Mouse (Mus musculus) A20 (cell line): ENCODE measurements at regions not wholly inside any gene's neighbourhood (a gene's known extent, or its start where the extent isn't known, plus 50 kb on each side); places are given as distances from the start of the nearest gene placed in this dataset.

Experiments
- DNase-seq: peaks from one replicate; pipeline ENCODE4 v3.0.0-alpha.2; 2011; ENCODE audit warnings: low read depth, low spot score

DNA sequence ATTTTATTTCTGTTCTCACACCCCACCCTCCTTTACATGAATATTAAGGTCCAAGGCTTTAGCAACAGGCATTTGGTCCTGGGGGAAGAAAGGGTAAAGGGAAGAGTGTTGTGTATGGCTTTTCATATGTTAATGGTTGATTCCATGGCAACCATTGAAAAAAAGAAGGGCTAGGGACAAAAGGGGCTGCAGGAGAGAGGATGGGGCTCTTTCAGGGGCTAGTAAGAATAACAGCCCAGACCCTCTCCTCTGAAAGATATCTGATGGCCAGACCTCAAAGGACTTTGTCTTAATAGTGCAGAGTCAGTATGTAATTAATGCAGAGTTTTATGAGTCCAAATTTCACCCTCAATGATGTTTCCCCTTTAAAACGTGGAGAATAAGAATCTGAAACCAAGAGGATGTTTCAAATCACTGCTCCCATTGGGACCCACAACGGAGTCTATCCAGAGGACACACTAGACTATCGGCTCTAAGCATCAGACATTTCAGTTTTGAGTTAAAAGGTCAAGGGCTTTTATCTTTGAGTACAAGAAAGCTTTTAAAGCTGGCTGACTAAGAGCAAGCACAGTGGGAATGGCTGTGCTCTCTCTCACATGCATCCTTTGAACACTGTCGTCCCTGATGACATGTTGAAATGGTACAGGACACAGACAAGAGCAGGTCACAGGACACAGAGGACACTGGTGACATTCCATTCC, 239.4 kb upstream of the Marcks start:
- no peak for DNase-seq

- DNase-seq: no peak
These were observed 238.7 kb upstream of the Marcks start for GRCm38 (mm10) chr10:37377258-37378001.

DNA sequence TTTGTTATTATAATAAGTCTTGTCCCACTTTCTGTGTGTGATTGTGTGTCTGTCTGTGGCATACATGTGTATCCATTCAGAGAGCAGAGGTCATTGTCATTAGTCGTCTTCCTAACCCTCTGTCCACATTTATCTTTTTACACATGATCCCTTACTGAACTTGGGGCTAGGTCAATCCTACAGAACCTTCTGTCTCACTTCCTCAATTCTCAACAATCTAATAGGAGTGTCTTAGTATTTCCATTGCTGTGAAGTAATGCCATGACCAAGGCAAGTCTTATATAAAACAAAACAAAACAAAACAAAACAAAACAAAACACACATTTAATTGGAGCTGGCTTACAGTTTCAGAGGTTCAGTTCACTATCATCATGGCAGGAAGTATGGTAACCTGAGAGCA, 237.5 kb upstream of the Marcks start:
- DNase-seq: no peak

DNA sequence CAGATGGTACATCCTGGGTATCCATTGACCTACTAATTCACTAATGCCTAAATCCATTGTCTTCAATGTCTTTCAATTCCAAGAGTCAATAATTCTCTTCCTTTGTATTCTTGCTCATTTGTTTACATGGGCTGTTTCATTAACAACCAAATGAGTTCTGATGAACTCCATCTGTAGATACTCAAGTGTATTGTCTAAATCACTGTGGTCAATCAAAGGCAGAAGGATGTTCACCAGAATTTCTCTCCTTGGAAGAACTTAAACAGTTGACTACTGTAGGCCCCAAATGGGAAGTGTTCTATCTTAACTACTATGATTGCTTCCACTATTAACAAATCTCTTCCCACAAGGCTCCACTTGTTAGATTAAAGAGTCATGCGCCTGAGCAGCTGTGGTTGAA, 236.9 kb upstream of the Marcks start:
- DNase-seq: no peak

DNA sequence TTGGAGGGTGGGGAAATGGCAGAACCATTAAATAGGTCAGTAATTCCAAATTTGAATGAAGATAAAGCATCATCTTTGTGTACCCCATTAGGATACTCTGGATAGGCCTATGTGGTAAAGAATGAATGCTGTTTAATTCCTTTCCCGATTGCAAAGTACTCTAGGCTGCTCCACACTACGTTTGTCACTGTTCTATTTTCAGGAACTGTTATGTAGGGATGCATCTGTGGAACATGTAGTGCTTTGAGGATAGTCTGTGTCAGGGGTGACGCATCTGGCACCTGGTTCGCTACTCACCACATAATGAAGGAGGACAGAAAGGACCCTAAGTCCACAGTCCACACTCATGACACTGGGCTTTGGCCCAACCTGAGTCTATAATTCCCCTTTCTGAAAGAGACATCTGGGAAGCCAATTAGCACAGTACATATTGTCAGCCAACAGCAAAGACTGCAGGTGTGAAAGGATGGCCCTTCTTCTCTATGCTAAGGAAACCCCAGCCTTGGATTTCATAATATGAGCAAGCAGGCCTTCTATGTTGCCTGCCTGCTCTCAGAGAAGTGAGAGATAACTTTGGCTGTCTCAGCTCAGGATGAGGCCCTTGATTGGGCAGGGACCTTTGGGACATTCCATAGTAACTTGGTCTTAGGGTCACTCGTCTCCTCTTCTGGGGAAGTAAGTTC, 230.4 kb upstream of the Marcks start:
- no peak for DNase-seq

DNA sequence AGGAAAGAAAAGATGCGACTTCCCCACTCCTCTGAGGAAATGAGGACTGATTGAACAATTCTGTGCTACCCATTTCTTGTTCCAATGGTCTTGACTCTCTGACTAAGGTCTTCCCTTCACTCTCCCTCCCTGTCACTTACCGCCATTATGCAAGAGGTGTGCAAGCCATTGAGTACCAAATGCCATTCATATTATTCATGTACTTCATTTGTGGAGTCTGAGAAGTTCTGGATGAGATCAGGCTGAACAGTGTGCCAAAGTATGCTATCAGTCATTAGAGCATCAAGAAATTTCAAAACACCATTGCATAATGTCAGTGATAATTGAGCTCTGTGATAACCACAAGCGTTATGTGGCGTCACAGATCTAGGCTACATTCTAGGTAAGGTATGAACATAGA, 229.1 kb upstream of the Marcks start:
- DNase-seq: no peak

DNA sequence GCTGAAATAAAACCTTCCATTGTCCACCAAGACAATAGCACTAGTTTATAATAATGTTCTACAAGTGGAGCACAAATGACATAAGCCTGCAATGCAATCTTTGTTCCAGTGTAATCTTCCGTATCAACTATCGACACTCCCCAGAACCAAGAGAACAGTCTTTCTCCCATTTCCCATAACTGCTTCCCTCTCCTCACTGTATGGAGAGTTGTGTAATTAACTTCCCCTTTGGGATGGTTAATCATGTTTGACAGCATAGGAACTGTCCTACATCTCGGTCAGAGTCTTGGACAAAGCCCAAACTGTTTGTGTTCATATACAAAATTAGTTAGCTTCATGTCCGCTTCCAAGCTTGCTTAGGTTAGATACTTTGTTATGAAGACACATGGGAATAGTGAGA, 225.8 kb upstream of the Marcks start:
- DNase-seq: no peak

- no peak for DNase-seq
These were observed 222.3 kb upstream of the Marcks start for GRCm38 (mm10) chr10:37360985-37361384.

DNA sequence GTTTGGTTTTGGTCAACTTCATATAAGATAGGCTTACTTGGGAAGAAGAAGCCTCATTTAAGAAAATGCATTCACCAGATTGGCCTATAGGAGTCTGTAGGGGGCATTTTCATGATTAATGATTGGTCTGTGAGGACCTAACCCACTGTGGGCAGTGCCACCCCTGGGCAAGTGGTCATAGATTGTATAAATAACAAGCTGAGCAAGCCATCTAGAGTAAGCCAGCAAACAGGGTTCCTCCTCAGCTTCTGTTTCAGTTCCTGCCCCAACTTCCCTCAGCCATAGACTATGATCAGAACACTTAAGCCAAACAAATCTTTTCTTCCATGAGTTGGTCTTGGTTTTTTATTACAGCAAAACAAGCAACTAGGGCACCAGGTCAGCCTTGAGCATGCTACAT, 220.2 kb upstream of the Marcks start:
- DNase-seq: peak; percentile 16

GRCm38 (mm10) chr10:37358334-37358733, 219.6 kb upstream of the Marcks start:
- DNase-seq: no peak

- DNase-seq: no peak
These were observed 218.8 kb upstream of the Marcks start for GRCm38 (mm10) chr10:37357304-37358060.

GRCm38 (mm10) chr10:37349261-37349660, 210.5 kb upstream of the Marcks start:
- DNase-seq: no peak

DNA sequence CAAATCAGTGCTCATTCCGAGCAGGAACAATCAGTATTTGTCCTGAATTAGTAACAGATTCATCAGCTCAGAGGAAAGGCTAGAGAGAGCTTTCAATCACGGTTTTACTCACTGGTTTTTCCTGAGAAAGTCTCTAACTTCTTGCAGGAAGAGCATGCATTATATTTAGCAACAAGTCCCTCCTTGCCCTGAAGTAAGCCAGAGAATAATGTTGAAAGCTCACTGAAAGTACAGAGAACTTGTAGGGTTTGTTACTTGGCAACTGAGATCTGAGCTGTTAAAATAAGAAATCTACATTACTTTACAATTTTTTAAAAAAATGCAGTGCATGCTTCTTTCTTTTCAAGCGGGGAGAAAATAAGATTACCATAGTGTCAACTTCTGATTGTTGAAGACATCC, 209.7 kb upstream of the Marcks start:
- DNase-seq: no peak

GRCm38 (mm10) chr10:37347661-37348060, 208.9 kb upstream of the Marcks start:
- no peak for DNase-seq

GRCm38 (mm10) chr10:37342675-37343074, 204.0 kb upstream of the Marcks start:
- peak; percentile 46 for DNase-seq

DNA sequence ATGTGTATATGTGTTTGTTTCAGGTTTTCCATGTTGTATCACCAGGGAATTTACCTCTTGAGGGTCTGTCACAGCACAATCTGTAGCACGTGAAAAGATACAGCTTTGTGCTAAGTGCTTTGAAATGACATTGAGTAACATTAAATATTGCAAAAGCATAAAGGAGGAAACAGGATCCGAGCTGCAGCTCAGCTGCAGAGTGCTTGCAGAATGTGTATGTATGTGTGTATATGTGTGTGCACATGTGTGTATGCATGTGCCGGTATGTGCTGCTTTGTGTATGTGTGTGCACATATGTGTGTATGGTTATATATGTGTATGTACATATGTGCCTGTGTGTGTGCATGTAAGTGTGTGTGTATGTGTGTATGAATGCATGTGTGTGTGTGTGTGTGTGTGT, 200.9 kb upstream of the Marcks start:
- no peak for DNase-seq

- DNase-seq: peak; percentile 85
These were observed 199.6 kb upstream of the Marcks start for GRCm38 (mm10) chr10:37338073-37338912.

DNA sequence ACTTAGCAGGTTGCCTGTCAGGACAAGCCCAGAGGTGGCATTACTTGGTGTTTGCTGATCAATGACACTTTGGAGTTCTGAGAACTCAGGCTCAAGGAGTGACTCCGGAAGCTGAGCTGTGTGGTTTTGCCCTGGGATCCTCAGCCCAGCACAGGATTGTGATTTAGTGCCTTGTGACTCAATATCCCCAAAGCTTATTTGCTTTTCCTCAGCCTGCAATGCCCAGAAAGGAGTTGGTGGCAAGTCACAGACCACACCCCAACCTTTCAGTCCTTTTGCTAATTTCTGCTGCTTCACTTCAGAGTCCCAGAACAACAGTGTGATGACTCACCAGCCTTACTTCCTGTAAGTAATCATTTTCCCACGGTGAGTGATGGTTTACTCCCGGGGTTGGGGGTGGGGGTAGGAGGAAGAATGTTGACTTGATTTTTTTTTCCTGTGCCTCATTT, 198.5 kb upstream of the Marcks start:
- DNase-seq: no peak

DNA sequence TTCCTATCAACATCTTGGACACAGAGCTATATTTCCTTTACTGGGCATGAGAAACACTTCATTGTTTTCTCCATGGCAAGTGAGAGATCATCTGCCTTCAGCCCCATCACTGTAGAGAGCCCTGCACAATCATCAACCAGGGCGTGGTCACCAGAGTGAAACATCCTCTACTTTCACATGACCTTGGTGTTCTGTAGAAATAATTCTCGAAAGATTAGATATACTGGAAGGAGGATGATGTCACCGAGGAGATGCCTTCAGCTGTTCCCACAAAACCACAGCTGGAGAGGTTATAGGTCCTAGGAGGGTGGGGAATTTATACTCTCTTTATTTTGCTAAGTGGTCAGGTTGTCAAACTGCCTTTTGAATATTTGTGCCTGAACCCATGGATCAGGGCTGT, 196.4 kb upstream of the Marcks start:
- DNase-seq: no peak

GRCm38 (mm10) chr10:37326168-37326534, 187.4 kb upstream of the Marcks start:
- no peak for DNase-seq

GRCm38 (mm10) chr10:37325514-37326167, 186.9 kb upstream of the Marcks start:
- no peak for DNase-seq
